Mouse (Mus musculus) hindbrain, embryonic 10.5 days (tissue): ENCODE measurements around the gene Acp7. TPM values are rescaled to one million over a fixed set of nuclear protein-coding genes. Genes with fewer than 3 reads are reported as not detected.
A peak's percentile ranks its signal among the peaks of the same experiment; 100 is the strongest.

ENCODE experiments used
- DNase-seq: peaks from one replicate; pipeline ENCODE4 v3.0.0-alpha.2; 2017; ENCODE audit warnings: low spot score
- H3K27ac ChIP-seq: fragments of 300-500 bp; sonication (generic); 2 replicates; pipeline ENCODE4 v1.5.1; 2016; ENCODE audit warnings: mild to moderate bottlenecking, moderate library complexity
- H3K27me3 ChIP-seq: fragments of 300-500 bp; sonication (generic); 2 replicates; pipeline ENCODE4 v1.6.1; 2016; ENCODE audit warnings: mild to moderate bottlenecking; ENCODE audit not compliant: poor library complexity, insufficient read depth, severe bottlenecking
- H3K36me3 ChIP-seq: fragments of 300-500 bp; sonication (generic); 2 replicates; pipeline ENCODE4 v1.6.1; 2016; ENCODE audit warnings: mild to moderate bottlenecking, moderate library complexity
- H3K4me1 ChIP-seq: fragments of 300-500 bp; sonication (generic); replicated peaks from 2 replicates; pipeline ENCODE4 v1.6.1; 2016; ENCODE audit warnings: mild to moderate bottlenecking
- H3K4me3 ChIP-seq: fragments of 300-500 bp; sonication (generic); 2 replicates; pipeline ENCODE4 v1.5.1; 2016; ENCODE audit warnings: mild to moderate bottlenecking, moderate library complexity
- H3K9me3 ChIP-seq: fragments of 300-500 bp; sonication (generic); 2 replicates; pipeline ENCODE4 v1.6.1; 2016; ENCODE audit warnings: mild to moderate bottlenecking, moderate library complexity
- WGBS: fragments of 180-500 bp; shearing (Covaris S2); methylation state at CpG from one replicate; pipeline ENCODE4 v1.1.7; 2016; 5-methylcytosine and 5-hydroxymethylcytosine counted together
- polyA plus RNA-seq: library from polyadenylated mRNA; unstranded; fragments of >200 nt; fragmentation: Nextera tagmentation; extraction: Ambion mirVana; gene quantifications from 2 replicates; pipeline ENCODE4 v1.2.1, GENCODE M21; 2016

The Acp7 gene
- polyA plus RNA-seq, 1 experiment from 2014 or later, result not detected

DNA sequence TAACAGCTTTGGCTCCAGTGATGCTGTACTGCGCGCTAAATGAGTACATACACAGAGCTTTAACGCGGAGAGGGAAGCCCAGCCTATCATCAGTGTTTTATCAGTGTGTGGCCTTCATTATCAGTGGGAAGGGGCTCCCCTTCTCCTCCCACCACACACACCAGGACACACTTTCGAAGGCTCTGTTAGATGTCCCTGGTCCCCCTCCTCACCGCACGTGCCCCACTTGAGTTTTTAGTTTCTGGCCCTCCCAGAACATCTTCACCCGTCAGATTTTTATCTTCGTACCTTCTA is 33.9 kb downstream of the Acp7 start:
- Histone ChIP-seq H3K4me1 (peaks cover 62% of the 10 kb centered on the region), H3K27ac (peak overlapping the region; percentile 96), H3K36me3 (peaks cover 14% of the 10 kb centered on the region; the same call in 1 of the 2 replicates), H3K4me3 (peak overlapping the region; percentile 72), H3K9me3 (no peaks in the 10 kb centered on the region), H3K27me3 (no peaks in the 10 kb centered on the region)
- no peak for DNase-seq
- 12% methylated on average over 9 of the region's 9 CpGs for WGBS

DNA sequence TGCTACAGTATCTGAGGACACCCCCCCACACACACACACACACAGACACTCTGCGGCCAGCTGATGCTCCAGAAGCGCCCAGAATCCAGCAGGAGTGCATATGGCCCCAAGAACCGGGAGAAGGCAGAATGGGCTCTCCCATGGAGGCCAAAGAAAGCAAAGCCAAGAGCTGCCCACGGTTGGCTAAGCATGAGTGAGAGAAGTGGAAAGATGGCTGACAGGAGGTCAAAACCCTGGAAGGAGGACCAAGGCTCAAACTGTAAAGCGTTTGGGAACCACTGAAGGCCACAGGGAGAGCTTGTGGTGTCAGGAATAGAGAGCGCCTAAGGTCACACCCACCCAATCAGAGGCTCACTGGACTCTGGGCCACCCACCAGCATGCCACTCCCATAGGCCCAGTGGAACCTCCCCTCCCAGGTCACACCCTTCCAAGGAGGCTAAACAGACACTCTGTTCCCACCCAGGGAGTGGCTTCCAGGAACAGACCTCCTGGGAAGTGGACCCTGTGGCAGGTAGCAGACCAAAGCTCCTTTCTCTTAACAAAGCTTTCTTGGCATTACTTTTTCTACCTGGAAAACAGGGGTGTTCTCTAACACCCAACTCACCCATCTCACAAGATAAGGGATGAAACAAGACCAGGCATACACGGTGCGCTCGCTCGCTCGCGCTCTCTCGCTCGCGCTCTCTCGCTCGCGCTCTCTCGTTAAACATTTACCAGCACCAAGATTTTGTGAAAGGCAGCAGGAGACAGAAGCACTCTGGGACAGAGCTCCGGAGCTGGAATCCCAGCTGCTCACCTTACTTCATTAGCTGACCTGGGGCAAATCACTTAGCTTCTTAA is 34.5 kb downstream of the Acp7 start:
- DNase-seq, result peak; percentile 33
- 35% methylated on average over 20 of the region's 20 CpGs for WGBS
- Histone ChIP-seq H3K36me3 (peaks cover 14% of the 10 kb centered on the region; the same call in 1 of the 2 replicates), H3K27me3 (no peaks in the 10 kb centered on the region), H3K27ac (peak overlapping the region; percentile 96), H3K4me1 (peaks cover 67% of the 10 kb centered on the region), H3K4me3 (peak overlapping the region; percentile 72), H3K9me3 (no peaks in the 10 kb centered on the region)

DNA sequence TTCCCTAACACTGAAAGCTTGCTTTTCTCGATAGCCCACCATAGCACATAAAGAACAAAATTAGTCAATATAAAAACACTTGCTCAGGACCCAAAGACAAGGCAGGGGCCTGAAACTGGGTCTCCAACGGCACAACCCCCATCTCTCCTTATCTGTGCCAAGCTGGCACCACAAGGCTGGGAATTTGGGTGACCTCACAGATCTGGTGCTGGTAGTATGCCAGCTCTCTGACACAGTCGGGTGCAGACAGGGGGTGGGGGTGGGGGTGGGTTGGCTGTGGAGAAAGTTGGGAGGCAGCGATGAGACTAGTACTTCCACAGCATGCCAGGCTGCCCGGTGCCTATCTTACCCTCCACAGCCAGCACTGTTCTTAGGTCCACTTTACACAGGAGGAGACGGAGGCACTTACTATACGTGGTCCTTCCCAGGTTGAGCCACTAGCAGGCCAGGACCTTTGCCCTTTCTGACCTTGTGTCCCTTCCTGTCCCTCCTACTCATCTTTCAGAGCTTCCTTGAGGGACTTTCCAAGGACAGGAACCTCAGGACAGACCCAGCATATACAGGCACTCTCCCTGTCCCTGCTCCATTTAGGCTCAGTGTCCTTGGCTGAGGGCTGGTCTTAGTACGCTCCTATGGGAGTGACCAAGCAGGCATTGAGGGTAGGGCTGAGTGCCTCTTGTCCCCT is 35.2 kb downstream of the Acp7 start:
- no peaks in the 10 kb centered on the region for H3K9me3 ChIP-seq
- peaks cover 18% of the 10 kb centered on the region for H3K36me3 ChIP-seq
- no peaks in the 10 kb centered on the region for H3K27me3 ChIP-seq
- H3K4me1 ChIP-seq, result peaks cover 74% of the 10 kb centered on the region
- peak overlapping the region; percentile 72 for H3K4me3 ChIP-seq
- DNase-seq, result no peak
- peak overlapping the region; percentile 96 for H3K27ac ChIP-seq
- WGBS, result 70% methylated on average over 8 of the region's 8 CpGs

DNA sequence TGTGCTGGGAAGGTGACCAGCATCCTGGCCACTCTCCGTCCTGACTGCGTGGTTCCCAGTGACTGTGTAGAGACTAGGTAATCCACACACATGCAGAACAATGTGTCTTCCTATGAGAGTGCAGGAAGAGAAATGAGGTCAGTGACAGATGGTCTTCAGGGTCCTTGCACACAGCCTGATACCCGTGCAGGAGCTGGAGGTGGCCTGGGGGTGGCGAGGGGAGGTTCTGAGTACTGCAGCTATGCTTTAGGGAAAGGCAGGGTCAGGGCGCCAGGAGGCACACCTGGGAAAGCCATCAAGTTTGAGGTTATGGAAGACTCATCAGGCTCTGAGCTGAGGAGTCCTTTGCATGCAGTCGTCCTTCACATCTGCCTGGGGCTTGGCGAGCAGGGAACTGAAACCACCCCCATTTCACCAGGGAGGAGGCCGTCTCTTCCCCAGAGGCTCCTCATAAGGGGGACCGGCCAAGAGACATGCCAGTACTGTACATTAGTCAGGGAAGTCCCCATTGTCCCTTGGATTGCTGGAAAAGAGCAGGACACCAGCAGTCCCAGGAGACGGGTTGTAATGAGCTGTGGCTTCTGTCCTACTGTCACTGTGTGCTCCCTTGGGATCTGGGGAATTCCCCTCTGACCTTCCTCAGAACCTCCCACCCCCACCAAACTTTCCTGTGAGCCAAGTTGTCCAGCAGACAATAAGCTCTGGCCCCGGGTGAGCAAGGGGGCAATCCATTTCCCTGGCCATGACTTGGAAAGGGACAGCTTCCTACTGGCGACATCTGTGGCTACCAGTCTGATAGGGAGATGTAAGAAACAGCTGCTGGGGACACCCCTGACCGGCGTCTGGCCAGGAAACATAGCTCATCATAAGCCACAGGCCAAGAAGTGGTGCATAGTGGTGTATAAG is 37.7 kb downstream of the Acp7 start:
- WGBS, result 50% methylated on average over 14 of the region's 14 CpGs
- no peaks in the 10 kb centered on the region for H3K9me3 ChIP-seq
- no peak for DNase-seq
- H3K27ac ChIP-seq, result peak overlapping the region; percentile 64
- H3K36me3 ChIP-seq, result peaks cover 18% of the 10 kb centered on the region
- H3K4me3 ChIP-seq, result no peak overlapping the region
- H3K27me3 ChIP-seq, result no peaks in the 10 kb centered on the region
- H3K4me1 ChIP-seq, result peaks cover 92% of the 10 kb centered on the region

DNA sequence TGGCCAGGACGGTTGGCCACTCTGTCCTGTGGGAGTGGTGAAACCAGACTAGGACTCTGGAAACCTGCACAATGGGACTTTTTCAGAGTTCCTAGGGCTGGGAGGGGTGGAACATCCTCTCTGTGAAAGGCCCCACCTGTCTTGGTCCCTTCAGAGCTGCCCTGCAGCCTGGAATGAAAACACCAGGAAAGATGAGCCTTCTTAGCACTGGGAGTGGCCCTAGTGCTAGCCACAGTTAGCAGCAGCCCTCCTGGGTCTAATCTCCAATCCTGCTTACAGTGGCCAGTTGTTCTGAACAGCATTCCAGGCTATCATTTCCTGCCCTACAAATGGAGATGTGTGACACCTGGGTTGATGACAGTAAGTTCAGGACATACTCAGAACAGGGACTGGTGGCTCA is 39.3 kb downstream of the Acp7 start:
- Histone ChIP-seq H3K9me3 (no peaks in the 10 kb centered on the region), H3K4me1 (peaks cover 98% of the 10 kb centered on the region), H3K36me3 (peaks cover 18% of the 10 kb centered on the region)

DNA sequence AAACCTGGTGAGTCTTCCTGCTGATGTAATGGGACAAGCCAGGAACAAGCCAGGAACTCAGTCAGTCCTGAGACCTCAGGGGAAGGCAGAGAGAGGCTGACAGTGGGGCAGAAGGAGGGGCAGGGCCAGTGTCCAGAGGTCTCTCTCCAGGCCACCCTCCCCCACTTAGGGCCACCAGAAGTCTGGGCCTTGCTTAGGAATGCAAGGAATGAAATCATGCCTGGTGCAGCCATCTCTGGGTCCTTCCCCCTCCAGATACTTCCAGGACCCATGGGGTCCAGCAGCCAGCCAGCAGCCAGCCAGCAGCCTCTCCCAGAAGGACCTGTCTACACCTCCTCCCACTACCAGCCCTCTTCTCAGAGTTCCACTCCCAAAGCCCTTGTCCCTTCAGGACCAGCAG is 43.5 kb downstream of the Acp7 start:
- DNase-seq, result peak; percentile 33
- peak overlapping the region; percentile 76 for H3K27ac ChIP-seq

More for the DNA sequence above, 39.3 kb downstream of the Acp7 start:
- no peak for DNase-seq
- peak overlapping the region; percentile 3; the same call in 1 of the 2 replicates for H3K27ac ChIP-seq
- 71% methylated on average over 1 of the region's 1 CpGs for WGBS
- H3K4me3 ChIP-seq, result no peak overlapping the region
- H3K27me3 ChIP-seq, result no peaks in the 10 kb centered on the region

DNA sequence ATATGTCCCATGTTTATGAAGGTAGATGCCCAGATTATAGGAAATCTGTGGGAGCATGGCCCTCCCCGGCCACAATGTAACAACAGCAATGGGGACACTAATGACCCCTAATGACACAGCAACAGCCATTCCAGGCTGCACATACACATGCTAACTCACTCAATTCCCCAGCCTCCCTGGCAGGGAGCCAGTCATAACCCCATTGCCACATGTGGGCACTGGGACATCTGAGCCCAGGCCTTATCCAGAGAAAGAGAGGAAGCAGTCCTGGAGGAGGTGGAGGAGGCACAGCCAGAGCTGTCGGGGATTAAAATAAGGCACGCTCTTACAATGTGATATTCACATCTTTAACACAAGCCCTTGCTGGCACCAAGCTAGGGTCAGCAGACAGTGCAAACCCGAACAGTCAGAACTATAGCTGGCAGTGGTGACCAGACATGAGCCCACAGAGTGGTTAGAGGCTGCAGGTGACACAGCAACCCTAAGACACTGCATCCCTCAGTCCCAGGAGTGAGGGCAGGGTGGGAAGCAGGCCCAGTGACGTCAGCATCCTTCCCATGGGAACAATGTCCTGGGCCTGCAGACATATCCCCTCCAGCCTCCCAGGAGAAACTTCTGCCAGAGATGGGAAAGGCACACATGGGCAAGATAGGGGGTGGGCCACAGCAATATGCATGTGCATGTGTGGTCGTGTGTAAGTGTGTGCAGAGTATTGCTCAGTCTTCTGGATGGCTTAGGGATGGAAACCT is 44.3 kb downstream of the Acp7 start:
- 79% methylated on average over 6 of the region's 6 CpGs for WGBS

More for the DNA sequence above, 43.5 kb downstream of the Acp7 start:
- H3K4me1 ChIP-seq, result peaks cover 96% of the 10 kb centered on the region
- peaks cover 13% of the 10 kb centered on the region for H3K36me3 ChIP-seq
- H3K9me3 ChIP-seq, result no peaks in the 10 kb centered on the region
- H3K27me3 ChIP-seq, result no peaks in the 10 kb centered on the region
- peak overlapping the region; percentile 16; the same call in 1 of the 2 replicates for H3K4me3 ChIP-seq

DNA sequence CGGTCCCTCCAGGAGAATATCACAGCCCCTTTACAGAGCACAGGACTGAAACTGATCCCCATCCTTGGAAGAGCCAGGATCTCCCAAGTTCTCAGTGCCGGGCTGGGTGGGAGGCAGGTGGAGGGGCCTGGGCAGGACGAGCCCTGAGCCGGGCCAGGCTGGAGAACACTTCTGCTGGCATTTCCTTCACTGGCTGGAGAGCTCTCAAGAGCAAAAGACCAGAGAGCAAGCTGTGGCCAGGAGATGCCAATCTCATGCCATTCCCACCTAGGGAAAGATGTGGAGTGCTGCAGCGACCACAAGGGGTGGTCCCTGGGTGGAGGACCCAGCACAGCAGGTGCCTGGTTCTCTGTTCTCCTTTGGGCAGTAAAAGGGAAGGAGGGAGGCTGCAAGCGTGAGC is 46.1 kb downstream of the Acp7 start:
- Histone ChIP-seq H3K36me3 (peaks cover 18% of the 10 kb centered on the region), H3K27me3 (no peaks in the 10 kb centered on the region), H3K4me3 (no peak overlapping the region), H3K4me1 (peaks cover 72% of the 10 kb centered on the region), H3K9me3 (no peaks in the 10 kb centered on the region), H3K27ac (no peak overlapping the region)
- 83% methylated on average over 6 of the region's 6 CpGs for WGBS
- DNase-seq, result no peak

More for the DNA sequence above, 44.3 kb downstream of the Acp7 start:
- no peak for DNase-seq
- Histone ChIP-seq H3K9me3 (no peaks in the 10 kb centered on the region), H3K4me3 (peak overlapping the region; percentile 1; the same call in 1 of the 2 replicates), H3K4me1 (peaks cover 88% of the 10 kb centered on the region), H3K36me3 (peaks cover 13% of the 10 kb centered on the region), H3K27ac (peak overlapping the region; percentile 66; the same call in 1 of the 2 replicates), H3K27me3 (no peaks in the 10 kb centered on the region)

DNA sequence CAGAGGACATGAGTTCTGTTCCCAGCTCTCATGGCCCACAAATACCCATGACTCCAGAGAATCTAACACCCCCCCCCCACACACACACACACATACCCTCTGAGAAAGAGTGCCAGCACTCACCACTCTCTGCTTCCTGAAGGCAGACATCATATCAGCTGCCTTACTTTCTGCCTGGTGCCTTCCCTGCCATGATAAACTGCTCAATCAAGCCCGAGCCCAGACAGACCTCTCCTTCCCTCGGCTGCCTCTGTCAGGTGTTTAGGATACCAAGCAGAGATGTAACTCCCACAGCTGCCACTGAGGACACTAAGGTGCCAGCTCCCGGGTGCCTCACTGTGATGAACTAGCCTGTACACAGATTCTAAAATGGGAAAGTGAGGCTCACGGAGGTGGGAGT is 46.7 kb downstream of the Acp7 start:
- Histone ChIP-seq H3K4me3 (no peak overlapping the region), H3K4me1 (peaks cover 72% of the 10 kb centered on the region)
- 79% methylated on average over 4 of the region's 4 CpGs for WGBS

DNA sequence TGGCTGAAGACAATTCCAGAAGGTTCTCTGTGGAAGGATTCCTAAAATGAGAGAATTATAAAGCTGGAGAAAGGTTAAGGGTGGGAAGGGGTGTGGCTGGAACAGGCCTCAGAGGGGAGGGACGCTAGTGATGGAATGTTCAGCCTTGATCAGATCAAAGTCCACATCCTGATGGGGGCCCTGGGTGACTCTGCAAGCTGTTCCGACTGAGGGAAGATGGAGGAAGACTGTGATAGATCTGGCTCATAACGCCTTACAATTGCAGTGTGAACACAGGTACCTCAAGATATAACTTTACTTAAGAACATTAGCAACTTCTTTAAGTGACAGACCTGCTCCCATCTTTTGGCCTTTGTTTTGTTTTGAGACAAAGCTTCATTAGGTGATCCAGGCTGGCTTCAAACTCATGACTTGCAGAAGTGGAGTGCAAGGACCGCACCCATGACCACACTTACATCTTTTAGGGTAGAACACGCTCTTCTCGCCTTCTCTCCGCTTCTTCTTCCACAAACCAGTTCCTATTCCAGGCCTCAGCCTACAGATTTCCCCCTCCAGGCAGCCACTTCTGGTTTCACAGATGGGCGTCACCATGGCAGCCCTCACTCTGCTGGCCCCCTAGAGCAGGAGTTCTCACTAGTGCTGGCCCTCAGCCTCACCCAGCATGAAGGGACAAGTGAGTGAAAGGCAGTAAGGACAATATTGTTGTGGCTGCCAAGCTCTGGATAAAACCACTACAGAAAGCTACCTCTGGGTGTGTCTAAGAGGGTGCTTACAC is 47.4 kb downstream of the Acp7 start:
- Histone ChIP-seq H3K4me1 (peaks cover 72% of the 10 kb centered on the region), H3K9me3 (no peaks in the 10 kb centered on the region), H3K4me3 (no peak overlapping the region), H3K27me3 (no peaks in the 10 kb centered on the region), H3K27ac (no peak overlapping the region), H3K36me3 (peaks cover 27% of the 10 kb centered on the region)
- WGBS, result 83% methylated on average over 8 of the region's 8 CpGs
- DNase-seq, result no peak

More for the DNA sequence above, 46.7 kb downstream of the Acp7 start:
- no peak overlapping the region; the same call in 1 of the 2 replicates for H3K27ac ChIP-seq
- DNase-seq, result no peak
- no peaks in the 10 kb centered on the region for H3K9me3 ChIP-seq
- no peaks in the 10 kb centered on the region for H3K27me3 ChIP-seq
- peaks cover 23% of the 10 kb centered on the region for H3K36me3 ChIP-seq

DNA sequence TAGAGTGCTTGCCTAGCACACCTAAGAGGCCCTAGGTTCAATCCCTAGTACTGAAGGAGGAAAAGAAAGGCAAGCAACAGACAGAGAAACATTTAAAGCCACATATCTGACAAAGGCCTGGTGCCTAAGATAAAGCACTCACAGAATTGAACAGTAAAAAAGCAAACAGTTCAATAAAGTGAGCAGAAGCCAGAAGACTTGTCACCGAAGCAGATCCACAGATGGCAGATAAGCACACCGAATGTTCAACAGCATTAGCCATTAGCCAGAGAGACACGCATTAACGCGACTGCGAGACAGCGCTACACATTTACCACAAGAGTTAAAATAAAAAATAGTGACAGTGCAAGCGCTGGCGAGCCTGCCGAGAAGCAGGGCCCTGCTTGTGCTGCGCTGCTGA is 48.3 kb downstream of the Acp7 start:
- DNase-seq, result no peak
- no peak overlapping the region for H3K27ac ChIP-seq
- peaks cover 72% of the 10 kb centered on the region for H3K4me1 ChIP-seq
- no peak overlapping the region for H3K4me3 ChIP-seq
- H3K9me3 ChIP-seq, result no peaks in the 10 kb centered on the region
- peaks cover 27% of the 10 kb centered on the region for H3K36me3 ChIP-seq
- WGBS, result 93% methylated on average over 11 of the region's 11 CpGs
- H3K27me3 ChIP-seq, result no peaks in the 10 kb centered on the region
